Mouse (Mus musculus) heart, embryonic 13.5 days (tissue): ENCODE data around the gene Ccdc13. TPM values are rescaled to one million over a fixed set of nuclear protein-coding genes. Genes with fewer than 3 reads are reported as not detected.

ENCODE experiments used
- ATAC-seq: fragments of 200-750 bp; cut with Nextera tagmentation; 2 replicates; pipeline ENCODE4 v1.8.0; 2017; ENCODE audit warnings: moderate TSS enrichment; ENCODE audit not compliant: insufficient number of reproducible peaks, low FRiP score, low TSS enrichment; ENCODE audit errors: extremely low read depth
- H3K27ac ChIP-seq: fragments of 300-500 bp; sonication (generic); replicated peaks from 2 replicates; pipeline ENCODE4 v1.5.1; 2015; ENCODE audit warnings: moderate library complexity, mild to moderate bottlenecking, inconsistent platforms
- H3K27me3 ChIP-seq: fragments of 300-500 bp; sonication (generic); replicated peaks from 2 replicates; pipeline ENCODE4 v1.6.1; 2015; ENCODE audit warnings: mild to moderate bottlenecking, inconsistent platforms
- H3K36me3 ChIP-seq: fragments of 300-500 bp; sonication (generic); 2 replicates; pipeline ENCODE4 v1.6.1; 2015; ENCODE audit warnings: mild to moderate bottlenecking, inconsistent platforms
- H3K4me1 ChIP-seq: fragments of 300-500 bp; sonication (generic); 2 replicates; pipeline ENCODE4 v1.6.1; 2015; ENCODE audit warnings: inconsistent platforms
- H3K4me2 ChIP-seq: fragments of 300-500 bp; sonication (generic); 2 replicates; pipeline ENCODE4 v1.6.1; 2015; ENCODE audit warnings: inconsistent platforms, mild to moderate bottlenecking, moderate library complexity
- H3K4me3 ChIP-seq: fragments of 300-500 bp; sonication (generic); 2 replicates; pipeline ENCODE4 v1.5.1; 2015; ENCODE audit warnings: moderate library complexity, mild to moderate bottlenecking, inconsistent platforms
- H3K9ac ChIP-seq: fragments of 300-500 bp; sonication (generic); 2 replicates; pipeline ENCODE4 v1.6.1; 2015; ENCODE audit warnings: inconsistent platforms, mild to moderate bottlenecking, moderate library complexity
- H3K9me3 ChIP-seq: fragments of 300-500 bp; sonication (generic); 2 replicates; pipeline ENCODE4 v1.6.1; 2016; ENCODE audit warnings: inconsistent platforms
- WGBS: fragments of 180-500 bp; shearing (Covaris S2); methylation state at CpG from one replicate; pipeline ENCODE4 v1.1.7; 2015; ENCODE audit warnings: mixed read lengths; 5-methylcytosine and 5-hydroxymethylcytosine counted together
- polyA plus RNA-seq: library from polyadenylated mRNA; unstranded; fragments of >200 nt; fragmentation: Nextera tagmentation; extraction: Ambion mirVana; gene quantifications from 2 replicates; pipeline ENCODE4 v1.2.1, GENCODE M21; 2015

Ccdc13 gene
- polyA plus RNA-seq, 1 experiment from 2014 or later, result not detected

DNA sequence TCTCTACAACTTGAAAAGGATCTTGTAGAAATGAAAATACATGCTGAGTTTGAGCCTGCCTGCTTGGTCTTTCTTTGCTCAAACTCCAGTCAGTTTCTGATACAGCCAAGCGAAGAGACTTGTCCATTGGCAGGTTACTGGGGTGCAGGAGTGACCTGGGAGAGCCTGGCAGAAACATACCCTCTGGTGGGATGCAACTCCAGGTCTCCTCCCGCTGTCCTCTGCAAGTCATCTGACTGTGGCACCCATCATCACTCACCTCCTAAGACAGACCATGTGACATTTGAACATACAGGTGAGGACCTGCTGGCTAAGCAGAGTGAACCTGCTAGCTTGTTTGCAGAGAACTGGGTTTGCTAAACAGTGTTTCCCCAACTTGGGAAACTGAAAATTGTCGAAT, 82.5 kb downstream of the Ccdc13 start:
- Histone ChIP-seq H3K27me3 (no peaks in the 10 kb centered on the region), H3K9ac (no peak overlapping the region), H3K36me3 (peaks cover 52% of the 10 kb centered on the region), H3K27ac (no peak overlapping the region), H3K9me3 (no peaks in the 10 kb centered on the region), H3K4me3 (no peak overlapping the region), H3K4me2 (no peak overlapping the region), H3K4me1 (peaks cover 37% of the 10 kb centered on the region)
- WGBS, result 83% methylated on average over 3 of the region's 3 CpGs
- ATAC-seq, result no peak

- Histone ChIP-seq H3K36me3 (peaks cover 72% of the 10 kb centered on the region), H3K27me3 (no peaks in the 10 kb centered on the region), H3K4me1 (peaks cover 22% of the 10 kb centered on the region), H3K9me3 (no peaks in the 10 kb centered on the region), H3K27ac (no peak overlapping the region), H3K4me2 (no peak overlapping the region), H3K4me3 (no peak overlapping the region), H3K9ac (no peak overlapping the region)
- 84% methylated on average over 3 of the region's 3 CpGs for WGBS
- no peak for ATAC-seq
These were observed 84.6 kb downstream of the Ccdc13 start for GRCm38 (mm10) chr9:121754624-121755023.

- Histone ChIP-seq H3K9me3 (no peaks in the 10 kb centered on the region), H3K4me1 (peaks cover 18% of the 10 kb centered on the region), H3K27ac (no peak overlapping the region), H3K36me3 (peaks cover 90% of the 10 kb centered on the region), H3K27me3 (no peaks in the 10 kb centered on the region), H3K4me2 (no peak overlapping the region), H3K9ac (no peak overlapping the region), H3K4me3 (no peak overlapping the region)
- ATAC-seq, result no peak
- 94% methylated on average over 9 of the region's 9 CpGs for WGBS
These were observed 86.5 kb downstream of the Ccdc13 start for GRCm38 (mm10) chr9:121752774-121753173.

Other genes with a start within 250 kb of the Ccdc13 start
- not detected in 2 replicates for gene Lyzl4, start 197.4 kb downstream of the Ccdc13 start, polyA plus RNA-seq
- 0.10 and 0.33 TPM in 2 replicates for gene Vipr1, start 196.7 kb downstream of the Ccdc13 start, polyA plus RNA-seq
- 5.4 and 6.3 TPM in 2 replicates for gene Sec22c, start 134.0 kb downstream of the Ccdc13 start, polyA plus RNA-seq
- 163 and 176 TPM in 2 replicates for gene Ss18l2, start 129.1 kb downstream of the Ccdc13 start, polyA plus RNA-seq
- 40.1 and 42.3 TPM in 2 replicates for gene Nktr, start 120.3 kb downstream of the Ccdc13 start, polyA plus RNA-seq
- 11.1 and 12.5 TPM in 2 replicates for gene Zfp651, start 80.1 kb downstream of the Ccdc13 start, polyA plus RNA-seq
- gene Klhl40, start 61.9 kb downstream of the Ccdc13 start, polyA plus RNA-seq, result 1.4 and 2.1 TPM in 2 replicates
- 10.3 and 10.7 TPM in 2 replicates for gene Hhatl, start 47.0 kb downstream of the Ccdc13 start, polyA plus RNA-seq
- gene Higd1a, start 18.9 kb upstream of the Ccdc13 start, polyA plus RNA-seq, result 230 and 277 TPM in 2 replicates
- 0.64 and 0.79 TPM in 2 replicates for gene Ackr2, start 58.9 kb upstream of the Ccdc13 start, polyA plus RNA-seq
- not detected in 2 replicates for gene Cyp8b1, start 76.8 kb upstream of the Ccdc13 start, polyA plus RNA-seq
- 0.90 and 0.94 TPM in 2 replicates for gene Fam198a, start 111.5 kb upstream of the Ccdc13 start, polyA plus RNA-seq
- 11.7 and 12.4 TPM in 2 replicates for gene Pomgnt2, start 157.6 kb upstream of the Ccdc13 start, polyA plus RNA-seq